Mouse (Mus musculus) cerebellum, adult 2 months (tissue): ENCODE measurements around the gene 1700017B05Rik.

Experiments used
- CTCF ChIP-seq: fragments of 200-500 bp; IDR thresholded peaks from 2 replicates; pipeline ENCODE4 v1.5.1; 2011; ENCODE audit warnings: low read depth, mild to moderate bottlenecking, control low read depth, low read length, moderate library complexity, borderline replicate concordance; ENCODE audit not compliant: insufficient read depth
- POLR2A ChIP-seq: fragments of 200-500 bp; IDR thresholded peaks from 2 replicates; pipeline ENCODE4 v1.6.1; 2011; ENCODE audit warnings: low read length, control low read depth, borderline replicate concordance; ENCODE audit not compliant: insufficient read depth

DNA sequence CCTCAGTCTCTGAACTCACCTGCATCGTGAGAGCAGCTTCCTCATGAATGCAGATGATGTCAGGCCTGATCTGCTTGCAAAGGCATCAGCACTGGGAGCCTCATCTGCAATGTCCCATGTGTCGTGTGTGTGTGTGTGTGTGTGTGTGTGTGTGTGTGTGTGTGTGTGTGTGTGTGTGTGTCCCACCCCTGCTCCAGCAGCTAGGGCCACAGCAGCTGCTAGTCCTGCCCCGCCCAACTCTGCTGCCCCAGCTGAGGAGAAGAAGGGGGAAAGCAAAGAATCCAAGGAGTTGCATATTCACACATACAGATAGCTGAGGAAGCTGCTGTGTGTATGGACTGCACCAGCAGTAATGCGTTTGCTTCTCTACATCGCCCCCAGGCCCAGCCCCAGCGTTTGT is 45.2 kb downstream of the 1700017B05Rik start:
- no peak for TF ChIP-seq POLR2A
- no peak for TF ChIP-seq CTCF
